In genomic region chr7:4178438-4178837, GRCm38 (mm10) we compare ENCODE assay signal across 9 mouse cellular contexts. TPM values are rescaled to one million over a fixed set of nuclear protein-coding genes. Genes with fewer than 3 reads are reported as not detected.
DNase-seq lines count a peak whose midpoint lies in the region; ATAC-seq and TF ChIP-seq lines count a peak whose summit lies in the region.
"Had no signal": no experiment of that assay in that cellular context is flagged by ENCODE, and none has a peak within 500 bp of the region (broad histone marks: within the 10 kb centered on the region; RNA-seq: fewer than 3 reads in every experiment).

No protein-coding gene starts in this region.

- H3K27me3 ChIP-seq in kidney, embryonic 16.5 days (ENCODE audit: insufficient read depth, low read length) = no peaks in the 10 kb centered on the region
- peaks cover 10% of the 10 kb centered on the region for H3K27me3 ChIP-seq in Patski
- no peaks in the 10 kb centered on the region for H3K27me3 ChIP-seq in forebrain, embryonic 12.5 days
- no peaks in the 10 kb centered on the region for H3K27me3 ChIP-seq in forebrain, postnatal 0 days (ENCODE audit: insufficient read depth, low read length)
- H3K27me3 ChIP-seq: heart, embryonic 13.5 days had no signal

- peak; percentile 24 to 50 for DNase-seq in kidney, adult 8-10 months
- DNase-seq in Patski (ENCODE audit: low read depth, low spot score) = peak; percentile 43
- DNase-seq in forelimb bud, embryonic 11.5 days (ENCODE audit: low read depth, low spot score) = peak; percentile 55
- DNase-seq in mesoderm, embryonic 11.5 days (ENCODE audit: low read depth, low spot score) = peak; percentile 58
- DNase-seq in c-Kit-positive CD71-positive TER-119-positive erythroid progenitor cells, embryonic 14.5 days (ENCODE audit: low spot score) = no peak
- DNase-seq in forebrain, postnatal 0 days = no peak

- WGBS in kidney, embryonic 16.5 days = 45% methylated on average over 3 of the region's 3 CpGs
- 48% methylated on average over 3 of the region's 3 CpGs for WGBS in forebrain, embryonic 12.5 days
- 45% methylated on average over 3 of the region's 3 CpGs for WGBS in forebrain, postnatal 0 days

- H3K9ac ChIP-seq in kidney, embryonic 16.5 days (replicated peaks; ENCODE audit: low read length) = no peak overlapping the region
- H3K9ac ChIP-seq in forebrain, embryonic 12.5 days = no peak overlapping the region
- H3K9ac ChIP-seq in forebrain, postnatal 0 days = no peak overlapping the region
- H3K9ac ChIP-seq: heart, embryonic 13.5 days had no signal

- TF ChIP-seq CTCF in Patski (IDR thresholded peaks at IDR 0.05) = no peak
- no peak for TF ChIP-seq CTCF in forebrain, postnatal 0 days (IDR thresholded peaks at IDR 0.05; ENCODE audit: low read depth)

- H3K36me3 ChIP-seq in kidney, embryonic 16.5 days (ENCODE audit: insufficient read depth, low read length) = no peaks in the 10 kb centered on the region
- H3K36me3 ChIP-seq in forebrain, embryonic 12.5 days (replicated peaks) = no peaks in the 10 kb centered on the region
- H3K36me3 ChIP-seq in forebrain, postnatal 0 days (ENCODE audit: insufficient read depth) = no peaks in the 10 kb centered on the region
- H3K36me3 ChIP-seq: heart, embryonic 13.5 days had no signal

- H3K4me3 ChIP-seq in kidney, embryonic 16.5 days (ENCODE audit: low read length) = no peak overlapping the region
- no peak overlapping the region for H3K4me3 ChIP-seq in forebrain, embryonic 12.5 days (replicated peaks)
- no peak overlapping the region for H3K4me3 ChIP-seq in forebrain, postnatal 0 days (ENCODE audit: low read depth, low read length)
- H3K4me3 ChIP-seq: heart, embryonic 13.5 days had no signal

- H3K4me2 ChIP-seq in kidney, embryonic 16.5 days (replicated peaks; ENCODE audit: low read depth, low read length) = no peak overlapping the region
- H3K4me2 ChIP-seq in forebrain, embryonic 12.5 days = no peak overlapping the region
- no peak overlapping the region for H3K4me2 ChIP-seq in forebrain, postnatal 0 days (ENCODE audit: low read depth)
- H3K4me2 ChIP-seq: heart, embryonic 13.5 days had no signal

- CTCF ChIA-PET in Patski (lab: Charles Lee) = no interaction called here

- in situ Hi-C loops in Patski (cut with MboI; ENCODE audit: low pct_unique_long_range_greater_than_20kb) = no loop called here

- no peaks in the 10 kb centered on the region for H3K9me3 ChIP-seq in kidney, embryonic 16.5 days (ENCODE audit: low read length)
- no peaks in the 10 kb centered on the region for H3K9me3 ChIP-seq in forebrain, embryonic 12.5 days
- H3K9me3 ChIP-seq in forebrain, postnatal 0 days (ENCODE audit: low read length) = no peaks in the 10 kb centered on the region
- H3K9me3 ChIP-seq: heart, embryonic 13.5 days had no signal

- H3K4me1 ChIP-seq in kidney, embryonic 16.5 days (ENCODE audit: insufficient read depth, low read length) = no peaks in the 10 kb centered on the region
- no peaks in the 10 kb centered on the region for H3K4me1 ChIP-seq in forebrain, embryonic 12.5 days
- no peaks in the 10 kb centered on the region for H3K4me1 ChIP-seq in forebrain, postnatal 0 days (ENCODE audit: insufficient read depth)
- H3K4me1 ChIP-seq: heart, embryonic 13.5 days had no signal

- ATAC-seq in kidney, embryonic 16.5 days (ENCODE audit: low FRiP score, low TSS enrichment) = no peak; the same call in 1 of the 2 replicates
- ATAC-seq in Patski = peak; percentile 39
- no peak for ATAC-seq in forebrain, embryonic 12.5 days (ENCODE audit: low FRiP score)
- no peak for ATAC-seq in forebrain, postnatal 0 days

- POLR2A ChIA-PET in Patski (lab: Charles Lee) = no interaction called here

- H3K27ac ChIP-seq in kidney, embryonic 16.5 days (ENCODE audit: low read length) = no peak overlapping the region
- no peak overlapping the region for H3K27ac ChIP-seq in forebrain, embryonic 12.5 days
- no peak overlapping the region for H3K27ac ChIP-seq in forebrain, postnatal 0 days (ENCODE audit: low read depth, low read length)
- H3K27ac ChIP-seq: heart, embryonic 13.5 days had no signal

RNA-seq across cellular contexts. Expression of gene Cdc42ep5, which starts 13.8 kb away (rescaled TPM):
- polyA plus RNA-seq in kidney, embryonic 16.5 days (2015; fragmentation: Nextera tagmentation; extraction: Ambion mirVana) = 36.5 and 43.2 TPM in 2 replicates
- 0.58 TPM for polyA plus RNA-seq in Patski (2021)
- 11.3 and 14.0 TPM in 2 replicates for polyA plus RNA-seq in forebrain, embryonic 12.5 days (2016; fragmentation: Nextera tagmentation; extraction: Ambion mirVana)
- 3.5 and 4.0 TPM in 2 replicates for total RNA-seq in forebrain, postnatal 0 days (2014; rRNA removed)
- polyA plus RNA-seq in forebrain, postnatal 0 days (2015; fragmentation: Nextera tagmentation; extraction: Ambion mirVana) = 6.7 and 6.9 TPM in 2 replicates

RNA-seq across cellular contexts. Expression of gene Leng9, which starts 28.3 kb away (rescaled TPM):
- 3.6 and 4.3 TPM in 2 replicates for polyA plus RNA-seq in kidney, embryonic 16.5 days (2015; fragmentation: Nextera tagmentation; extraction: Ambion mirVana)
- polyA plus RNA-seq in Patski (2021) = 6.4 TPM
- polyA plus RNA-seq in forebrain, embryonic 12.5 days (2016; fragmentation: Nextera tagmentation; extraction: Ambion mirVana) = 3.0 TPM in 2 replicates
- 5.1 and 5.5 TPM in 2 replicates for total RNA-seq in forebrain, postnatal 0 days (2014; rRNA removed)
- 4.4 and 4.8 TPM in 2 replicates for polyA plus RNA-seq in forebrain, postnatal 0 days (2015; fragmentation: Nextera tagmentation; extraction: Ambion mirVana)

RNA-seq across cellular contexts. Expression of gene Leng8, which starts 41.6 kb away (rescaled TPM):
- polyA plus RNA-seq in kidney, embryonic 16.5 days (2015; fragmentation: Nextera tagmentation; extraction: Ambion mirVana) = 59.7 and 74.2 TPM in 2 replicates
- 92.8 TPM for polyA plus RNA-seq in Patski (2021)
- polyA plus RNA-seq in forebrain, embryonic 12.5 days (2016; fragmentation: Nextera tagmentation; extraction: Ambion mirVana) = 104 and 115 TPM in 2 replicates
- 124 and 174 TPM in 2 replicates for total RNA-seq in forebrain, postnatal 0 days (2014; rRNA removed)
- 20.5 and 35.8 TPM in 2 replicates for polyA plus RNA-seq in forebrain, postnatal 0 days (2015; fragmentation: Nextera tagmentation; extraction: Ambion mirVana)

RNA-seq across cellular contexts. Expression of gene Lilra5, which starts 59.1 kb away (rescaled TPM):
- polyA plus RNA-seq in kidney, embryonic 16.5 days (2015; fragmentation: Nextera tagmentation; extraction: Ambion mirVana) = not detected in 2 replicates
- not detected for polyA plus RNA-seq in Patski (2021)
- polyA plus RNA-seq in forebrain, embryonic 12.5 days (2016; fragmentation: Nextera tagmentation; extraction: Ambion mirVana) = not detected in 2 replicates
- 0.15 and 0.24 TPM in 2 replicates for total RNA-seq in forebrain, postnatal 0 days (2014; rRNA removed)
- 0.15 TPM in 1 of 2 replicates, not detected in the other for polyA plus RNA-seq in forebrain, postnatal 0 days (2015; fragmentation: Nextera tagmentation; extraction: Ambion mirVana)
- polyA plus RNA-seq: heart, embryonic 13.5 days had no signal

RNA-seq across cellular contexts. Expression of gene Ttyh1, which starts 59.2 kb away (rescaled TPM):
- polyA plus RNA-seq in kidney, embryonic 16.5 days (2015; fragmentation: Nextera tagmentation; extraction: Ambion mirVana) = 2.4 and 2.7 TPM in 2 replicates
- polyA plus RNA-seq in Patski (2021) = 0.12 TPM
- polyA plus RNA-seq in forebrain, embryonic 12.5 days (2016; fragmentation: Nextera tagmentation; extraction: Ambion mirVana) = 131 and 143 TPM in 2 replicates
- total RNA-seq in forebrain, postnatal 0 days (2014; rRNA removed) = 180 and 204 TPM in 2 replicates
- polyA plus RNA-seq in forebrain, postnatal 0 days (2015; fragmentation: Nextera tagmentation; extraction: Ambion mirVana) = 90.0 and 160 TPM in 2 replicates

Comparison
In these comparisons a context has a peak if more than half of its experiments do, and no peak if none do; other contexts are left out.
1. DNase-seq: peak in kidney, adult 8-10 months (2 of 2), Patski (single experiment), forelimb bud, embryonic 11.5 days (single experiment) and mesoderm, embryonic 11.5 days (single experiment); none in c-Kit-positive CD71-positive TER-119-positive erythroid progenitor cells, embryonic 14.5 days (single experiment) and forebrain, postnatal 0 days (single experiment).